Mouse (Mus musculus): ENCODE results near the gene Plcl1. TPM values are rescaled to one million over a fixed set of nuclear protein-coding genes. Genes with fewer than 3 reads are reported as not detected.

Gene Plcl1
- polyA plus RNA-seq, 1 experiment from 2014 or later = 1.1 TPM

GRCm38 (mm10) chr1:55429708-55430107 lies 24.0 kb downstream of the Plcl1 start:
- 96% methylated on average over 1 of the region's 1 CpGs for WGBS
- ATAC-seq (replicated peaks; ENCODE audit: extremely low read depth, insufficient read depth, low FRiP score) = no peak

GRCm38 (mm10) chr1:55430587-55430986 lies 24.9 kb downstream of the Plcl1 start:
- 83% methylated on average over 3 of the region's 3 CpGs for WGBS
- H3K27ac ChIP-seq (ENCODE audit: low read length) = no peak overlapping the region
- no peaks in the 10 kb centered on the region for H3K36me3 ChIP-seq (ENCODE audit: control insufficient read depth, insufficient read depth)
- H3K9ac ChIP-seq (ENCODE audit: low read length) = no peak overlapping the region
- H3K27me3 ChIP-seq (ENCODE audit: control insufficient read depth, insufficient read depth, low read length) = no peaks in the 10 kb centered on the region
- ATAC-seq (replicated peaks; ENCODE audit: extremely low read depth, insufficient read depth, low FRiP score) = no peak
- no peaks in the 10 kb centered on the region for H3K9me3 ChIP-seq (replicated peaks; ENCODE audit: control insufficient read depth, low read length)
- H3K4me3 ChIP-seq (ENCODE audit: low read length) = no peak overlapping the region
- H3K4me2 ChIP-seq (ENCODE audit: low read depth, low read length) = no peak overlapping the region
- peaks cover 3% of the 10 kb centered on the region; the same call in 1 of the 2 replicates for H3K4me1 ChIP-seq (ENCODE audit: control insufficient read depth, insufficient read depth, low read length)

More at GRCm38 (mm10) chr1:55429708-55430107, 24.0 kb downstream of the Plcl1 start:
- no peak overlapping the region for H3K9ac ChIP-seq (ENCODE audit: low read length)
- H3K27me3 ChIP-seq (ENCODE audit: control insufficient read depth, insufficient read depth, low read length) = no peaks in the 10 kb centered on the region
- no peak overlapping the region for H3K4me3 ChIP-seq (ENCODE audit: low read length)
- no peaks in the 10 kb centered on the region for H3K9me3 ChIP-seq (replicated peaks; ENCODE audit: control insufficient read depth, low read length)
- H3K4me2 ChIP-seq (ENCODE audit: low read depth, low read length) = no peak overlapping the region
- no peak overlapping the region for H3K27ac ChIP-seq (ENCODE audit: low read length)
- peaks cover 3% of the 10 kb centered on the region; the same call in 1 of the 2 replicates for H3K4me1 ChIP-seq (ENCODE audit: control insufficient read depth, insufficient read depth, low read length)
- no peaks in the 10 kb centered on the region for H3K36me3 ChIP-seq (ENCODE audit: control insufficient read depth, insufficient read depth)

- H3K4me1 ChIP-seq (ENCODE audit: control insufficient read depth, insufficient read depth, low read length) = peaks cover 2% of the 10 kb centered on the region; the same call in 1 of the 2 replicates
- no peaks in the 10 kb centered on the region for H3K36me3 ChIP-seq (ENCODE audit: control insufficient read depth, insufficient read depth)
- no peak overlapping the region for H3K27ac ChIP-seq (ENCODE audit: low read length)
- no peak overlapping the region for H3K4me3 ChIP-seq (ENCODE audit: low read length)
- no peak overlapping the region for H3K9ac ChIP-seq (ENCODE audit: low read length)
- no peaks in the 10 kb centered on the region for H3K9me3 ChIP-seq (replicated peaks; ENCODE audit: control insufficient read depth, low read length)
- no peak for ATAC-seq (replicated peaks; ENCODE audit: extremely low read depth, insufficient read depth, low FRiP score)
- no peak overlapping the region for H3K4me2 ChIP-seq (ENCODE audit: low read depth, low read length)
- WGBS = 27% methylated on average over 5 of the region's 5 CpGs
- H3K27me3 ChIP-seq (ENCODE audit: control insufficient read depth, insufficient read depth, low read length) = no peaks in the 10 kb centered on the region
These were observed 30.9 kb downstream of the Plcl1 start for GRCm38 (mm10) chr1:55436589-55436988.

- Histone ChIP-seq H3K4me2 (ENCODE audit: low read depth, low read length) (no peak overlapping the region; the same call in 1 of the 2 replicates), H3K27ac (ENCODE audit: low read length) (0 out of 2 replicates have a peak overlapping the region, but pooled peaks have one; percentile 14), H3K36me3 (ENCODE audit: control insufficient read depth, insufficient read depth) (no peaks in the 10 kb centered on the region), H3K27me3 (ENCODE audit: control insufficient read depth, insufficient read depth, low read length) (no peaks in the 10 kb centered on the region), H3K9ac (ENCODE audit: low read length) (no peak overlapping the region), H3K4me3 (ENCODE audit: low read length) (no peak overlapping the region), H3K9me3 (replicated peaks; ENCODE audit: control insufficient read depth, low read length) (no peaks in the 10 kb centered on the region), H3K4me1 (ENCODE audit: control insufficient read depth, insufficient read depth, low read length) (peaks cover 2% of the 10 kb centered on the region; the same call in 1 of the 2 replicates)
- 50% methylated on average over 8 of the region's 8 CpGs for WGBS
- no peak for ATAC-seq (replicated peaks; ENCODE audit: extremely low read depth, insufficient read depth, low FRiP score)
These were observed 31.4 kb downstream of the Plcl1 start for GRCm38 (mm10) chr1:55437095-55437494.

- Histone ChIP-seq H3K27ac (ENCODE audit: low read length) (no peak overlapping the region), H3K4me3 (ENCODE audit: low read length) (no peak overlapping the region), H3K4me2 (ENCODE audit: low read depth, low read length) (no peak overlapping the region), H3K4me1 (ENCODE audit: control insufficient read depth, insufficient read depth, low read length) (peaks cover 2% of the 10 kb centered on the region; the same call in 1 of the 2 replicates), H3K27me3 (ENCODE audit: control insufficient read depth, insufficient read depth, low read length) (no peaks in the 10 kb centered on the region), H3K9me3 (replicated peaks; ENCODE audit: control insufficient read depth, low read length) (no peaks in the 10 kb centered on the region), H3K9ac (ENCODE audit: low read length) (no peak overlapping the region), H3K36me3 (ENCODE audit: control insufficient read depth, insufficient read depth) (no peaks in the 10 kb centered on the region)
- 86% methylated on average over 4 of the region's 4 CpGs for WGBS
- no peak for ATAC-seq (replicated peaks; ENCODE audit: extremely low read depth, insufficient read depth, low FRiP score)
These were observed 32.9 kb downstream of the Plcl1 start for GRCm38 (mm10) chr1:55438617-55439016.

GRCm38 (mm10) chr1:55445043-55445688 lies 39.4 kb downstream of the Plcl1 start:
- Histone ChIP-seq H3K4me1 (ENCODE audit: control insufficient read depth, insufficient read depth, low read length) (peaks cover 8% of the 10 kb centered on the region), H3K27ac (ENCODE audit: low read length) (no peak overlapping the region)

GRCm38 (mm10) chr1:55445689-55446044 lies 39.9 kb downstream of the Plcl1 start:
- no peaks in the 10 kb centered on the region for H3K27me3 ChIP-seq (ENCODE audit: control insufficient read depth, insufficient read depth, low read length)
- ATAC-seq (replicated peaks; ENCODE audit: extremely low read depth, insufficient read depth, low FRiP score) = peak; percentile 45; the same call in 1 of the 2 replicates
- 0 out of 2 replicates have a peak overlapping the region, but pooled peaks have one; percentile 18 for H3K27ac ChIP-seq (ENCODE audit: low read length)
- no peak overlapping the region for H3K4me3 ChIP-seq (ENCODE audit: low read length)
- no peak overlapping the region for H3K9ac ChIP-seq (ENCODE audit: low read length)
- H3K4me2 ChIP-seq (ENCODE audit: low read depth, low read length) = no peak overlapping the region
- peaks cover 8% of the 10 kb centered on the region for H3K4me1 ChIP-seq (ENCODE audit: control insufficient read depth, insufficient read depth, low read length)
- H3K9me3 ChIP-seq (replicated peaks; ENCODE audit: control insufficient read depth, low read length) = no peaks in the 10 kb centered on the region
- WGBS = 16% methylated on average over 3 of the region's 3 CpGs
- H3K36me3 ChIP-seq (ENCODE audit: control insufficient read depth, insufficient read depth) = no peaks in the 10 kb centered on the region

More at GRCm38 (mm10) chr1:55445043-55445688, 39.4 kb downstream of the Plcl1 start:
- Histone ChIP-seq H3K36me3 (ENCODE audit: control insufficient read depth, insufficient read depth) (no peaks in the 10 kb centered on the region), H3K9me3 (replicated peaks; ENCODE audit: control insufficient read depth, low read length) (no peaks in the 10 kb centered on the region), H3K4me2 (ENCODE audit: low read depth, low read length) (no peak overlapping the region), H3K4me3 (ENCODE audit: low read length) (no peak overlapping the region), H3K9ac (ENCODE audit: low read length) (no peak overlapping the region), H3K27me3 (ENCODE audit: control insufficient read depth, insufficient read depth, low read length) (no peaks in the 10 kb centered on the region)
- ATAC-seq (replicated peaks; ENCODE audit: extremely low read depth, insufficient read depth, low FRiP score) = no peak
- WGBS = 77% methylated on average over 6 of the region's 6 CpGs

GRCm38 (mm10) chr1:55446273-55446672 lies 40.6 kb downstream of the Plcl1 start:
- no peak; the same call in 1 of the 2 replicates for ATAC-seq (replicated peaks; ENCODE audit: extremely low read depth, insufficient read depth, low FRiP score)
- no peak overlapping the region for H3K4me2 ChIP-seq (ENCODE audit: low read depth, low read length)

GRCm38 (mm10) chr1:55446876-55447275 lies 41.2 kb downstream of the Plcl1 start:
- peaks cover 8% of the 10 kb centered on the region for H3K4me1 ChIP-seq (ENCODE audit: control insufficient read depth, insufficient read depth, low read length)
- no peak overlapping the region for H3K4me3 ChIP-seq (ENCODE audit: low read length)
- no peaks in the 10 kb centered on the region for H3K36me3 ChIP-seq (ENCODE audit: control insufficient read depth, insufficient read depth)
- 85% methylated on average over 2 of the region's 2 CpGs for WGBS
- H3K9me3 ChIP-seq (replicated peaks; ENCODE audit: control insufficient read depth, low read length) = no peaks in the 10 kb centered on the region
- no peak overlapping the region for H3K9ac ChIP-seq (ENCODE audit: low read length)
- H3K27me3 ChIP-seq (ENCODE audit: control insufficient read depth, insufficient read depth, low read length) = no peaks in the 10 kb centered on the region
- no peak overlapping the region for H3K4me2 ChIP-seq (ENCODE audit: low read depth, low read length)
- H3K27ac ChIP-seq (ENCODE audit: low read length) = no peak overlapping the region
- no peak for ATAC-seq (replicated peaks; ENCODE audit: extremely low read depth, insufficient read depth, low FRiP score)

More at GRCm38 (mm10) chr1:55446273-55446672, 40.6 kb downstream of the Plcl1 start:
- H3K36me3 ChIP-seq (ENCODE audit: control insufficient read depth, insufficient read depth) = no peaks in the 10 kb centered on the region
- H3K4me3 ChIP-seq (ENCODE audit: low read length) = no peak overlapping the region
- H3K27me3 ChIP-seq (ENCODE audit: control insufficient read depth, insufficient read depth, low read length) = no peaks in the 10 kb centered on the region
- H3K9ac ChIP-seq (ENCODE audit: low read length) = no peak overlapping the region
- H3K27ac ChIP-seq (ENCODE audit: low read length) = no peak overlapping the region; the same call in 1 of the 2 replicates
- peaks cover 8% of the 10 kb centered on the region for H3K4me1 ChIP-seq (ENCODE audit: control insufficient read depth, insufficient read depth, low read length)
- no peaks in the 10 kb centered on the region for H3K9me3 ChIP-seq (replicated peaks; ENCODE audit: control insufficient read depth, low read length)
- WGBS = 63% methylated on average over 5 of the region's 5 CpGs
